Mouse (Mus musculus): ENCODE measurements at regions not wholly inside any gene's neighbourhood (a gene's known extent, or its start where the extent isn't known, plus 50 kb on each side); places are given as distances from the start of the nearest gene placed in this dataset.

- no peaks in the 10 kb centered on the region for H3K79me2 ChIP-seq (ENCODE audit: control insufficient read depth, insufficient read depth, low read length, poor library complexity)
- no peak for DNase-seq (ENCODE audit: low read depth, low spot score)
- no peaks in the 10 kb centered on the region for H3K27me3 ChIP-seq (ENCODE audit: control insufficient read depth in 1 of 2, insufficient read depth in 2 of 2, low read length in 2 of 2)
- no peak for TF ChIP-seq POLR2AphosphoS2 (IDR thresholded peaks at IDR 0.05; ENCODE audit: low read length)
- TF ChIP-seq MEF2A (IDR thresholded peaks at IDR 0.05; ENCODE audit: extremely low read depth, insufficient replicate concordance, low read depth, low read length, poor library complexity, severe bottlenecking), result no peak
- TF ChIP-seq MAFK (IDR thresholded peaks at IDR 0.05; ENCODE audit: borderline replicate concordance, low read depth, low read length), result no peak
- TF ChIP-seq MAX (IDR thresholded peaks at IDR 0.05; ENCODE audit: low read length), result no peak
- no peak for TF ChIP-seq MAZ (IDR thresholded peaks at IDR 0.05; ENCODE audit: low read depth, low read length)
- TF ChIP-seq ZNF384 (IDR thresholded peaks at IDR 0.05; ENCODE audit: low read depth, low read length), result no peak
- no peak for TF ChIP-seq ZKSCAN1 (IDR thresholded peaks at IDR 0.05; ENCODE audit: low read depth, low read length)
- TF ChIP-seq USF2 (IDR thresholded peaks at IDR 0.05; ENCODE audit: borderline replicate concordance in 1 of 2, insufficient read depth in 1 of 2, low read depth in 1 of 2, low read length in 2 of 2), result no peak
- no peak for TF ChIP-seq MXI1 (IDR thresholded peaks at IDR 0.05; ENCODE audit: low read depth, low read length)
- TF ChIP-seq CTCF (IDR thresholded peaks at IDR 0.05 in 2 of 3, conservative IDR thresholded peaks at IDR 0.05 in 1 of 3; ENCODE audit: control insufficient read depth in 1 of 3, insufficient read depth in 1 of 3, low read depth in 2 of 3, low read length in 3 of 3, poor library complexity in 1 of 3, severe bottlenecking in 1 of 3), result no peak
- TF ChIP-seq JUND (IDR thresholded peaks at IDR 0.05; ENCODE audit: low read depth, low read length), result no peak
- no peak for TF ChIP-seq POLR2A (IDR thresholded peaks at IDR 0.05; ENCODE audit: control insufficient read depth in 1 of 2, insufficient read depth in 1 of 2, low read depth in 1 of 2, low read length in 2 of 2, poor library complexity in 1 of 2)
- TF ChIP-seq MYB (IDR thresholded peaks at IDR 0.05; ENCODE audit: low read depth, low read length), result no peak
- TF ChIP-seq HCFC1 (IDR thresholded peaks at IDR 0.05; ENCODE audit: low read depth, low read length), result no peak
- TF ChIP-seq UBTF (IDR thresholded peaks at IDR 0.05; ENCODE audit: borderline replicate concordance, insufficient read depth, low read depth, low read length), result no peak
- TF ChIP-seq POLR2AphosphoS5 (IDR thresholded peaks at IDR 0.05; ENCODE audit: borderline replicate concordance, low read depth, low read length), result no peak
- no peak for TF ChIP-seq TAL1 (IDR thresholded peaks at IDR 0.05; ENCODE audit: low read length)
- H3K4me1 ChIP-seq (ENCODE audit: control insufficient read depth in 1 of 2, insufficient read depth in 2 of 2, low read length in 2 of 2), result no peaks in the 10 kb centered on the region
- H3K9me3 ChIP-seq (replicated peaks; ENCODE audit: insufficient read depth, low read length), result no peaks in the 10 kb centered on the region
- H3K4me3 ChIP-seq (ENCODE audit: control insufficient read depth in 1 of 2, insufficient read depth in 1 of 2, low read depth in 2 of 2, low read length in 2 of 2), result no peak overlapping the region
- no peak overlapping the region for H3K27ac ChIP-seq (ENCODE audit: control insufficient read depth, low read depth, low read length)
- no peak overlapping the region for H3K9ac ChIP-seq (ENCODE audit: control insufficient read depth, low read depth, low read length, poor library complexity, severe bottlenecking)
- H3K36me3 ChIP-seq (ENCODE audit: control insufficient read depth in 1 of 2, insufficient read depth in 2 of 2, low read length in 2 of 2), result no peaks in the 10 kb centered on the region
Measured at GRCm38 (mm10) chr9:24909086-24909979, 135.2 kb upstream of the Tbx20 start.

DNA sequence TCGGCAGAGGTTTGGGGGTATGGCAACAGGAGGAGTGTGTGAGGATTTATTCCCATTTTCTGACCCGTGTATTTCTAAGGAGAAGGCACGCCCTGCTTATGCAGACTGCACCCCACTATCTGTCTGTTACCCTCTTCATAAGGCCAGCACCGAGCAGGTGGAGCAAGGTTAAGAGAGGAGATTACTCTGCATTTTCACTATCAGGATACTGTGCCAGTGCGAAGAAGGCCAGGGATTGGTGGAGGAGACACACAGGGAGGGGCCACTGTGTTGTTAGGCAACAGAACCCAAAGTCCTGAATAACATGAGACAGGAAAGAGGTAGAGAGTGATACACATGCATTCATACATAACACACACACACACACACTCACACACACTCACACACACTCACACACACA lies 136.6 kb upstream of the Tbx20 start:
- H3K27me3 ChIP-seq (ENCODE audit: control insufficient read depth in 1 of 2, insufficient read depth in 2 of 2, low read length in 2 of 2), result no peaks in the 10 kb centered on the region
- DNase-seq (ENCODE audit: low read depth, low spot score), result no peak
- no peaks in the 10 kb centered on the region for H3K4me1 ChIP-seq (ENCODE audit: control insufficient read depth in 1 of 2, insufficient read depth in 2 of 2, low read length in 2 of 2)
- TF ChIP-seq BHLHE40 (IDR thresholded peaks at IDR 0.05; ENCODE audit: borderline replicate concordance, low read depth, low read length), result no peak
- TF ChIP-seq MAFK (IDR thresholded peaks at IDR 0.05; ENCODE audit: borderline replicate concordance, low read depth, low read length), result no peak
- TF ChIP-seq USF1 (IDR thresholded peaks at IDR 0.05; ENCODE audit: low read depth, low read length), result no peak
- TF ChIP-seq CTCF (IDR thresholded peaks at IDR 0.05 in 2 of 3, conservative IDR thresholded peaks at IDR 0.05 in 1 of 3; ENCODE audit: control insufficient read depth in 1 of 3, insufficient read depth in 1 of 3, low read depth in 2 of 3, low read length in 3 of 3, poor library complexity in 1 of 3, severe bottlenecking in 1 of 3), result no peak
- no peak for TF ChIP-seq GATA1 (IDR thresholded peaks at IDR 0.05; ENCODE audit: low read depth, low read length)
- H3K9me3 ChIP-seq (replicated peaks; ENCODE audit: insufficient read depth, low read length), result no peaks in the 10 kb centered on the region
- H3K4me3 ChIP-seq (ENCODE audit: control insufficient read depth in 1 of 2, insufficient read depth in 1 of 2, low read depth in 2 of 2, low read length in 2 of 2), result no peak overlapping the region
- H3K79me2 ChIP-seq (ENCODE audit: control insufficient read depth, insufficient read depth, low read length, poor library complexity), result no peaks in the 10 kb centered on the region
- no peak overlapping the region for H3K27ac ChIP-seq (ENCODE audit: control insufficient read depth, low read depth, low read length)
- H3K9ac ChIP-seq (ENCODE audit: control insufficient read depth, low read depth, low read length, poor library complexity, severe bottlenecking), result no peak overlapping the region
- no peaks in the 10 kb centered on the region for H3K36me3 ChIP-seq (ENCODE audit: control insufficient read depth in 1 of 2, insufficient read depth in 2 of 2, low read length in 2 of 2)
